Mouse (Mus musculus) ES-E14 (cell line): ENCODE data around the gene BC016579. TPM values are rescaled to one million over a fixed set of nuclear protein-coding genes. Genes with fewer than 3 reads are reported as not detected.

Source experiments
- DNase-seq: peaks from one replicate; pipeline ENCODE4 v3.0.0-alpha.2; 2013; ENCODE audit warnings: low read depth, low spot score
- H3K27ac ChIP-seq: 2 replicates; pipeline ENCODE4 v1.5.1; 2012; ENCODE audit warnings: low read depth, mild to moderate bottlenecking, low read length, moderate library complexity, mixed read lengths; ENCODE audit not compliant: poor library complexity, insufficient read depth, severe bottlenecking
- H3K36me3 ChIP-seq: 2 replicates; pipeline ENCODE4 v1.6.1; 2012; ENCODE audit warnings: mild to moderate bottlenecking, low read length, moderate library complexity, mixed read lengths; ENCODE audit not compliant: control insufficient read depth, poor library complexity, insufficient read depth, severe bottlenecking
- H3K4me1 ChIP-seq, 2 experiments: fragments of 150-350 bp in 1 of 2; sonication (generic) in 1 of 2; 2 replicates each; pipeline ENCODE4 v1.6.1; 2012; ENCODE audit warnings: low read length in 2 of 2, mild to moderate bottlenecking in 1 of 2, mixed read lengths in 1 of 2; ENCODE audit not compliant: control insufficient read depth in 2 of 2, insufficient read depth in 2 of 2, poor library complexity in 1 of 2
- H3K4me3 ChIP-seq, 2 experiments: fragments of 150-350 bp in 1 of 2; sonication (generic) in 1 of 2; 2 replicates each; pipeline ENCODE4 v1.5.1; 2012; ENCODE audit warnings: low read length in 2 of 2, low read depth in 1 of 2, mild to moderate bottlenecking in 1 of 2, mixed read lengths in 1 of 2; ENCODE audit not compliant: insufficient read depth in 1 of 2, poor library complexity in 1 of 2, severe bottlenecking in 1 of 2
- H3K9ac ChIP-seq: 2 replicates; pipeline ENCODE4 v1.6.1; 2012; ENCODE audit warnings: low read depth, mild to moderate bottlenecking, low read length, mixed read lengths; ENCODE audit not compliant: poor library complexity, insufficient read depth, severe bottlenecking
- H3K9me3 ChIP-seq: fragments of 150-350 bp; sonication (generic); 2 replicates; pipeline ENCODE4 v1.6.1; 2012; ENCODE audit warnings: low read depth, mild to moderate bottlenecking, low read length; ENCODE audit not compliant: control insufficient read depth, insufficient read depth
- CHD2 ChIP-seq: IDR thresholded peaks from 2 replicates; pipeline ENCODE4 v1.6.1; 2014; ENCODE audit warnings: mild to moderate bottlenecking, low read depth, low read length, inconsistent platforms
- HCFC1 ChIP-seq: IDR thresholded peaks from 2 replicates; pipeline ENCODE4 v1.6.1; 2012; ENCODE audit warnings: low read length, inconsistent platforms, borderline replicate concordance; ENCODE audit not compliant: insufficient read depth
- MAFK ChIP-seq: IDR thresholded peaks from 2 replicates; pipeline ENCODE4 v1.6.1; 2014; ENCODE audit warnings: mild to moderate bottlenecking, low read depth, low read length, inconsistent platforms; ENCODE audit not compliant: insufficient read depth
- ZC3H11A ChIP-seq: IDR thresholded peaks from 2 replicates; pipeline ENCODE4 v1.6.1; 2012; ENCODE audit warnings: low read depth, mild to moderate bottlenecking, inconsistent platforms, low read length, borderline replicate concordance
- ZNF384 ChIP-seq: IDR thresholded peaks from 2 replicates; pipeline ENCODE4 v1.6.1; 2012; ENCODE audit warnings: low read depth, low read length, inconsistent platforms
- in situ Hi-C, 2 experiments: fragments of 600-800 bp; cut with MboI; formaldehyde crosslinking; loops; one replicate each; pipeline ENCODE4 v1.15.1; 2025; ENCODE audit warnings: low sequenced_read_pairs in 2 of 2, inconsistent platforms in 1 of 2; ENCODE audit not compliant: unreplicated experiment in 2 of 2
- total RNA-seq: library from RNA; depleted of rRNA; stranded (reverse); fragments of 300-350 nt; gene quantifications from 2 replicates; pipeline ENCODE4 v1.2.3, GENCODE M21; 2012

The BC016579 gene
- total RNA-seq, 1 experiment: 0.27 TPM

DNA sequence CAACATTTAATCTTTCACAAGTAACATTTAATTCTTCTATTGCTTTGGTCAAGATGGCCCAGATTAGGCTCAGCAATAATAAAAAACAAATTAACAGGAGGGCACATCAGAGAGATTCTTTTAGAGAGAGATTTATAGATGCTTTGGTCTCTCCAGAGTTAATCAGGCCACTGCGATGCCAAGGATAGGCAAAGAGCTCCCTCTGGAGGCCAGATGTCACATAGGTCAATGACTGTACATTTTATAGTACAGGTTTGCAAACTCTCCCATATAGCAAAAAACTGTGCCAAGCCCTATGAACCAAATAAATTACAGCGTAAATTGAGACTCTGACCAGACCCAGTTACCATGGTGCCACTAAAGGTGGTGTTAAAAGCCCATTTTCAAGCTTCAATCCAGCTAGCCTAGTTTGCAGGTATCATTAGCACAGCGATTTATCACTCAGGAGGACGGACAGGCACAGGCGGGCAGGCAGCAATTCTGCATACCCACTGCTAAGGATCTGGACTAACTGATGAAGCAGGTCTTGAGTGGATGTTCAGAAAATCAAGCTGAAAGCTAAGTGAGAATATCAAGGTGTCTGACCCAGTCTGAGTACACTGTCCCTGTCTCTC lies 23.4 kb downstream of the BC016579 start:
- TF ChIP-seq CHD2: no peak
- peak; percentile 71 for TF ChIP-seq ZC3H11A
- H3K4me1 ChIP-seq: no peaks in the 10 kb centered on the region
- DNase-seq: no peak
- no peaks in the 10 kb centered on the region for H3K9me3 ChIP-seq
- H3K4me3 ChIP-seq: no peak overlapping the region
- in situ Hi-C loops: no loop called here
- H3K27ac ChIP-seq: no peak overlapping the region
- H3K36me3 ChIP-seq: no peaks in the 10 kb centered on the region
- no peak overlapping the region for H3K9ac ChIP-seq

DNA sequence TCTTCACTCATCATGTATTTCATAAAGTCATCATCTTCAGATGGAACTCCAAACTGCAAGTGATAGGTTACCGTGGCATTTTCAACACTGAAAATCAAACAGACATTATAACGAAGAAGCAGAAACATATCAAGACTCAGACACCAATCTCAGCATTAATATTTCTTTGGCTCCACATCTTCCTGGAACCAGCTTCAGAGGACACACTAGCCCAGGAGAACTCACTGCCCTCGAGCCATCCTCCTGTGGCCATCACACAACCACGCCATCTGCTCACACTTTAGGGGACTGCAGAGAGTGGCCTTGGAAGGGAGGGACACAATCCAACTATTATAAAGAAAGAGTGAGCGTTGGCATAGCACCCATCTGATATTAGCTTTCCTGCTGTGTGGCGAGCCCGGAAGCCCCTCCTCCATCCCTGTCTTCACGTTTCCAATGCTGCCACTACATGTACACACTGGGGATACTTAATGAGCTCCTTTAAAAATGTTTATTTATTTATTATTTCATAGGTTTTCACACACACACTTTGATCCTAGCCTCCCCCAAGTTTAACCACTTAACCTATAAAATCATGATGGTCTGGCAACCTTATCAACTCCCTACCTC lies 24.3 kb downstream of the BC016579 start:
- H3K36me3 ChIP-seq: no peaks in the 10 kb centered on the region
- TF ChIP-seq MAFK: no peak
- no peak for TF ChIP-seq ZC3H11A
- no peak overlapping the region for H3K9ac ChIP-seq
- in situ Hi-C loops: no loop called here
- no peak overlapping the region for H3K27ac ChIP-seq
- H3K4me3 ChIP-seq: no peak overlapping the region
- no peaks in the 10 kb centered on the region for H3K4me1 ChIP-seq
- DNase-seq: no peak
- no peaks in the 10 kb centered on the region for H3K9me3 ChIP-seq

DNA sequence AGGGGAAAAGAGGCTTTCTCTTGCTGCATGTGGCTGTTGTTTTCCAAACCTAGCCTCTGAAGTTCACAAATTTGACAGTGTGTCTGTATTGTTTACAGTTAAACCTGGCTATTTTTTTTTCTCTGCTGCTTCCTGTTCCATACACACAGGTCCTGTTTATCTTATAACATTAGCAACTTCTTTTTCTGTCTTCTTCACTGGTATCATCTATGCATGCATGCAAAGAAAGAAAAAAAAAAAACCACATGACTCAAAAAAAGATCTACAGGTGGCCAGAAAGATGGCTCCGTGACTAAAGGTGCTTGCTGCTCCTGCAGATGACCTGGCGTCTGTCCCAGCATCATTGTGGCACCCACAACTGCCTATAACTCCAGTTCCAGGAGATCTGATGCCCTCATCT lies 28.5 kb downstream of the BC016579 start:
- TF ChIP-seq HCFC1 (no peak), ZNF384 (no peak), CHD2 (no peak), ZC3H11A (no peak), MAFK (no peak)
- no peak for DNase-seq
- Histone ChIP-seq H3K36me3 (no peaks in the 10 kb centered on the region), H3K4me1 (no peaks in the 10 kb centered on the region), H3K4me3 (no peak overlapping the region), H3K27ac (no peak overlapping the region), H3K9me3 (no peaks in the 10 kb centered on the region), H3K9ac (no peak overlapping the region)
- in situ Hi-C loops: no loop called here

DNA sequence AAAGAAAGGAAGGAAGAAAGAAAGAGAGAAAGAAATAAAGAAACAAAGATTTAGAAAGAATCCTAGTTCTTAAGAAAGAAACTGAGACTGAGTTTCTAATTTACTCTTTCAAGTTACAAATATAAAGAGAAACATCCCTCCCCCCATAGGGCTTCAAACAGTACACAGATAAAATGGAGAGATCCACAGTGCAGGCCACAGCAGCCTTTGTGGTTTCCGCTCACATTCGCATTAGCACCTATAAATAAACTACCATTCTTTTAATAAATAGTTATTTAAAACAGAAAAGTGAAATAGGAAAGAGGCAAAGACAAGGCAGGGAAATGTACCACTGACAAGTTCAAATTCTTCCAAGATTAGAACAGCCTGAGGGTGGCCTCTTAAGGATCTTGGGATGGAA lies 29.1 kb downstream of the BC016579 start:
- Histone ChIP-seq H3K4me1 (no peaks in the 10 kb centered on the region), H3K4me3 (no peak overlapping the region), H3K27ac (no peak overlapping the region), H3K36me3 (no peaks in the 10 kb centered on the region), H3K9me3 (no peaks in the 10 kb centered on the region), H3K9ac (no peak overlapping the region)
- in situ Hi-C loops: no loop called here
- no peak for TF ChIP-seq ZNF384
- TF ChIP-seq ZC3H11A: no peak
- TF ChIP-seq MAFK: no peak
- TF ChIP-seq CHD2: no peak
- TF ChIP-seq HCFC1: no peak
- DNase-seq: no peak

DNA sequence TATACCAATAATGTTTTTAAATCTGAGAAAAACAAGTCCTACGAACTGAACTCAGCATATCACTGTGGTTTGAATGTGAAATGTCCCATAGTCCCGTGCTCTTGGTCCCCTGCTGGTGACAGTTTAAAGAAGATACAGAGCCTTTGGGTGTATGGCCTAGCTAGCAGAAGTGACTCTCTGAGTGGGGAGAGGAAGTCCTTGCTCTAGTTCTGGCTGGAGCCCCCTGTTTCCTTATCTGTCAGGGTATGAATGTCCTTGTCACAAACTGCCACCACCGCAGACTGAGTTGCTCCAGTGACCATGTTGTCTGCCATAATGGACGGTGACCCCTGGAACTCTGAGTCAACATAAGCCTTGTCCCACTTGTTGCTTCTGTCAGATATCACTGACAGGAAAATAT lies 30.6 kb downstream of the BC016579 start:
- no peak overlapping the region for H3K9ac ChIP-seq
- H3K4me1 ChIP-seq: no peaks in the 10 kb centered on the region
- DNase-seq: no peak
- in situ Hi-C loops: no loop called here
- TF ChIP-seq ZC3H11A: no peak
- TF ChIP-seq MAFK: no peak
- no peak for TF ChIP-seq CHD2
- TF ChIP-seq HCFC1: no peak
- no peak for TF ChIP-seq ZNF384
- H3K27ac ChIP-seq: no peak overlapping the region
- H3K36me3 ChIP-seq: no peaks in the 10 kb centered on the region
- no peak overlapping the region for H3K4me3 ChIP-seq
- H3K9me3 ChIP-seq: no peaks in the 10 kb centered on the region
